Mouse (Mus musculus) cortical plate, adult 2 months (tissue): ENCODE measurements around the gene Olfr1029.

Source experiments
- CTCF ChIP-seq: fragments of 200-500 bp; IDR thresholded peaks from 2 replicates; pipeline ENCODE4 v1.5.1; 2011; ENCODE audit warnings: mild to moderate bottlenecking, control low read depth, low read length; ENCODE audit not compliant: insufficient read depth; ENCODE audit errors: extremely low read depth
- POLR2A ChIP-seq: fragments of 200-500 bp; IDR thresholded peaks from 2 replicates; pipeline ENCODE4 v1.6.1; 2011; ENCODE audit warnings: mild to moderate bottlenecking, low read length, control low read depth; ENCODE audit not compliant: insufficient read depth; ENCODE audit errors: extremely low read depth

DNA sequence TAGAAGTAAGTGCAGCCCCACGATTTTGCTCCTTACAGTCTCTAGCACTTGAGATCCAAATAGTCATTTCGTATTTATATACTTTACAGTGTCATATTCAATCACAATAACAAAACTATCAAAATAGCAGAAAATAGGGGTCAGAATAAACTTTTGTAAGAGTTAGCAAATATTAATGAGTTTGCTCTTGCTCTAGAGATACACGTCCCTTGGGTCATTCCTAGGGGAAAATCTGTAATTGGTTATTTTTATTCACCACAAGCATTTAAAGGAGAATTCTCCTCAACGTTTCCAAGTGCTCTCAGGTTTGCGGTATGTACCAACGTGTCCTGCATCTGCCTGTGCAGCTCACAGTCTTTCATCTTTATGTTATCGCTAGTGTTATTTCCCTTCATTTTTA, 31.5 kb downstream of the Olfr1029 start, which contains the start of gene Olfr1032:
- no peak for TF ChIP-seq POLR2A
- no peak for TF ChIP-seq CTCF
